Mouse (Mus musculus): ENCODE data around the gene Map3k19.

DNA sequence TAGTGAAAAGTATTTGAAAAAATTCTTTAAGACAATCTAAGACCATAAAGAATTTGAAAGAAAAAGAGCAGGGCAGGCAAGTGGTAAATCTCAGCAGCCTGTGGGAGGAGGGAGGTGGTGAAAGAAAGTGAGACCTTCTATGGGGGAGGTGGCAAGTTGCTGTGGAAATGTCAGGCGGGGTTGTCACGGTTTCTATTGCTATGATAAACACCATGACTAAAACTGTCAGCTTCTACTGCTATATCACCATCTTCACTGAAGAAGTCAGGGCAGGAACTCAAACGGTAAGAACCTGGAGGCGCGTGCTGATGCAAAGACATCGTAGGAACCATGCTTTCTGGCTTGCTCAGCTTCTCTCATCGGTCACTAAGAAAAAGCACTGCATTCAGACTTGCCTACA is 41.9 kb downstream of the Map3k19 start:
- no peak for TF ChIP-seq POLR2A (IDR thresholded peaks at IDR 0.05; ENCODE audit: extremely low read depth, insufficient read depth, low read length)
- no peak for TF ChIP-seq CTCF (IDR thresholded peaks at IDR 0.05; ENCODE audit: extremely low read depth, insufficient read depth, low read length)

Data from cortical plate, adult 2 months (tissue).